Mouse (Mus musculus): ENCODE data around the gene Cmtm1. TPM values are rescaled to one million over a fixed set of nuclear protein-coding genes. Genes with fewer than 3 reads are reported as not detected.
A peak's percentile ranks its signal among the peaks of the same experiment; 100 is the strongest.

Cmtm1 gene
- total and polyA plus RNA-seq, 3 experiments, result not detected

GRCm38 (mm10) chr8:104340233-104341105 is 30.5 kb upstream of the Cmtm1 start (continued):
- TF ChIP-seq RAD21 (IDR thresholded peaks at IDR 0.05; ENCODE audit: low read depth, low read length) (peak; percentile 29), MXI1 (IDR thresholded peaks at IDR 0.05; ENCODE audit: low read depth, low read length) (no peak), HCFC1 (IDR thresholded peaks at IDR 0.05; ENCODE audit: low read depth, low read length) (peak; percentile 51; the same call in 1 of the 2 replicates), CHD2 (IDR thresholded peaks at IDR 0.05; ENCODE audit: low read length) (no peak), ELF1 (IDR thresholded peaks at IDR 0.05; ENCODE audit: low read depth, low read length) (peak; percentile 65), ZC3H11A (IDR thresholded peaks at IDR 0.05; ENCODE audit: low read depth, low read length) (no peak), MAX (IDR thresholded peaks at IDR 0.05; ENCODE audit: low read length) (no peak), SIN3A (IDR thresholded peaks at IDR 0.05; ENCODE audit: low read length) (no peak; the same call in 1 of the 2 replicates), JUN (IDR thresholded peaks at IDR 0.05; ENCODE audit: insufficient read depth, low read depth, low read length) (no peak), TCF12 (IDR thresholded peaks at IDR 0.05; ENCODE audit: low read depth, low read length) (peak; percentile 25; the same call in 1 of the 2 replicates), NRF1 (IDR thresholded peaks at IDR 0.05; ENCODE audit: low read depth, low read length) (peak; percentile 46; the same call in 1 of the 2 replicates), GABPA (IDR thresholded peaks at IDR 0.05; ENCODE audit: insufficient replicate concordance, low read depth, low read length) (no peak), BHLHE40 (IDR thresholded peaks at IDR 0.05; ENCODE audit: low read depth, low read length) (no peak)

GRCm38 (mm10) chr8:104339983-104340232 is 30.0 kb upstream of the Cmtm1 start:
- dilution Hi-C loops (cut with MboI; ENCODE audit: extremely low pct_ligation_motif_present, extremely low pct_unique_long_range_greater_than_20kb, low sequenced_read_pairs), result no loop called here
- Histone ChIP-seq H3K9ac (ENCODE audit: insufficient read depth, low read depth) (peak overlapping the region; percentile 85), H3K4me1 (ENCODE audit: control insufficient read depth in 1 of 2, insufficient read depth in 2 of 2) (peaks cover 3 to 30% of the 10 kb centered on the region in 2 experiments; a peak in 2 of 4 replicates)

More at GRCm38 (mm10) chr8:104339983-104340232, 30.0 kb upstream of the Cmtm1 start:
- Histone ChIP-seq H3K4me2 (ENCODE audit: insufficient read depth, low read depth, poor library complexity, severe bottlenecking) (peak overlapping the region; percentile 85), H3K27me3 (replicated peaks) (no peaks in the 10 kb centered on the region), H3K27ac (ENCODE audit: insufficient read depth, low read depth) (no peak overlapping the region), H3K79me2 (replicated peaks; ENCODE audit: control insufficient read depth, extremely low read depth, insufficient read depth, poor library complexity, severe bottlenecking) (no peaks in the 10 kb centered on the region), H3K9me3 (replicated peaks; ENCODE audit: low read length) (no peaks in the 10 kb centered on the region), H3K36me3 (replicated peaks in 1 of 2; ENCODE audit: control insufficient read depth in 1 of 2, insufficient read depth in 1 of 2, low read length in 1 of 2) (peaks cover 0 to 9% of the 10 kb centered on the region in 2 experiments), H3K4me3 (replicated peaks in 1 of 3; ENCODE audit: low read depth in 2 of 3, low read length in 2 of 3, poor library complexity in 1 of 3) (peak overlapping the region; percentile 61 to 92 (median 63))
- TF ChIP-seq USF2 (conservative IDR thresholded peaks at IDR 0.05; ENCODE audit: low read depth, low read length), result no peak
- TF ChIP-seq MAFK (IDR thresholded peaks at IDR 0.05; ENCODE audit: insufficient replicate concordance, low read length), result no peak
- no peak for TF ChIP-seq NRF1 (IDR thresholded peaks at IDR 0.05; ENCODE audit: low read depth, low read length)
- TF ChIP-seq EP300 (IDR thresholded peaks at IDR 0.05; ENCODE audit: low read length), result no peak
- TF ChIP-seq SMC3 (IDR thresholded peaks at IDR 0.05; ENCODE audit: low read depth, low read length), result no peak
- no peak for TF ChIP-seq POLR2AphosphoS2 (IDR thresholded peaks at IDR 0.05; ENCODE audit: low read depth, low read length)
- TF ChIP-seq MAZ (IDR thresholded peaks at IDR 0.05; ENCODE audit: low read depth, low read length), result no peak
- no peak for TF ChIP-seq USF1 (IDR thresholded peaks at IDR 0.05; ENCODE audit: low read depth, low read length)
- TF ChIP-seq MYC (IDR thresholded peaks at IDR 0.05; ENCODE audit: low read depth, low read length), result no peak
- TF ChIP-seq MAX (IDR thresholded peaks at IDR 0.05; ENCODE audit: low read length), result no peak
- TF ChIP-seq KAT2A (IDR thresholded peaks at IDR 0.05; ENCODE audit: insufficient replicate concordance, low read length), result no peak
- TF ChIP-seq ZKSCAN1 (IDR thresholded peaks at IDR 0.05; ENCODE audit: borderline replicate concordance, low read depth, low read length), result no peak
- no peak for TF ChIP-seq ZMIZ1 (IDR thresholded peaks at IDR 0.05; ENCODE audit: low read depth, low read length)
- no peak for TF ChIP-seq CHD2 (IDR thresholded peaks at IDR 0.05; ENCODE audit: low read length)
- no peak for TF ChIP-seq CHD1 (IDR thresholded peaks at IDR 0.05; ENCODE audit: low read depth, low read length)
- no peak for DNase-seq (ENCODE audit: extremely low read depth)
- in situ Hi-C loops (cut with MboI; ENCODE audit: low pct_ligation_motif_present, low pct_unique_long_range_greater_than_20kb, low sequenced_read_pairs), result loop anchor here (5.0 to 10.0 kb wide), 2 partner anchors 67 to 95 kb away; partner anchors contain the start of gene Tk2
